Mouse (Mus musculus) c-Kit-positive CD71-negative TER-119-negative erythroid progenitor cells, embryonic 14.5 days (primary cell): ENCODE results near the gene Mybphl.

ENCODE experiments used
- DNase-seq: peaks from one replicate; pipeline ENCODE4 v3.0.0-alpha.2; 2013; ENCODE audit warnings: low read depth

Mybphl gene

DNA sequence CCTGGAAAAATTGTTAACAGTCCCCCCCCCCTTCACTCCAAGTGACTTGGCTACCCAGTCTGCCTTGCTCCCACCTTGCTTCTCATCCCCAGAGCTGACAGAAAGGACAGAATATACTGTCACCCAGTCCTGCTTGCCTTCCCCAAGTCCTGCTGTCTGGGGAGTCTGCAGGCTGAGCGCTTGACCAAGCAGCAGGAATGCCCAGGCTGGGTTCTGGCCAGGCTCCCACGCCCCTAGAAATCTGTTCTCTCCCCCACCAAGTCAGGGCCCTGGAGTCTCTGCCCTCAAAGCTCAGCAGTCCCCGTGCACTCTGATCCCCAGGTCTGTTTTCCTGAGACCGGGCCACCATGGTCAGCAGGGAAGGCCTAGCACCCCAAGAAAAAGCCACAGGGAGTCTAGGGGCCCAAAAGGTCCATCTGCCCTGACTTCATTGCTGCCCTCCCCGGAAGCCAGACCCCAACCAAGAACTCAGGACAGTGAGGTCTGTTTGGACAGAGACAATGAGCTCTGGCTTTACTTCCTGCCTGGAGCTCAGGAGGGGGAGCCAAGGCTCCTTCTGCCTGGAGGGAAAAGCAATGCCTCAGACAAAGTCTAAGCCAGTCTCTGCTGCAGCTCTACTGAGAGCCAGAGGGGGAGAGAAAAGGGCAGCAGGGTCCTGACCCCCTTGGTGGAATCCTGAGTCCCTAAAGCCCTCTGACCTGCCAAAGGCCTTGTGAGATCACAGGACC, 46.5 kb downstream of the Mybphl start:
- no peak for DNase-seq

DNA sequence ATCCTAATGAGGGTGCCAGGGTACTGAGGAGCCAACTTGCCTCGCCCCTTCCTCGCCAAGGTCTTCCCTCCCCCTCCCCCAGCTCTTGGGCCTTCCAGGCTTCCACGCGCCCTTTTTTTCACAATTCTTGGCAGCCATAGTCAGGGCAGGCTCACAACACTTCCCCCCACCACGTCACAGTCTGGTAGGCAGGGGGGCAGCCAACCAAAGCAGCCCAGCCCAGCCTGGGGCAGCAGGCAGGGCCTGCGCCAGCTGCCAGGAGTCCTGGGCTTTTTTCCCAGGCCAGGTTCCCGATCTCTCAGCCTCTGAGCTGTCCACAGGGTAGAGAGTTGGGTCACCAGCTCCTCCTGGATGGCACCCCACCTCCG, 47.0 kb downstream of the Mybphl start:
- no peak for DNase-seq

DNA sequence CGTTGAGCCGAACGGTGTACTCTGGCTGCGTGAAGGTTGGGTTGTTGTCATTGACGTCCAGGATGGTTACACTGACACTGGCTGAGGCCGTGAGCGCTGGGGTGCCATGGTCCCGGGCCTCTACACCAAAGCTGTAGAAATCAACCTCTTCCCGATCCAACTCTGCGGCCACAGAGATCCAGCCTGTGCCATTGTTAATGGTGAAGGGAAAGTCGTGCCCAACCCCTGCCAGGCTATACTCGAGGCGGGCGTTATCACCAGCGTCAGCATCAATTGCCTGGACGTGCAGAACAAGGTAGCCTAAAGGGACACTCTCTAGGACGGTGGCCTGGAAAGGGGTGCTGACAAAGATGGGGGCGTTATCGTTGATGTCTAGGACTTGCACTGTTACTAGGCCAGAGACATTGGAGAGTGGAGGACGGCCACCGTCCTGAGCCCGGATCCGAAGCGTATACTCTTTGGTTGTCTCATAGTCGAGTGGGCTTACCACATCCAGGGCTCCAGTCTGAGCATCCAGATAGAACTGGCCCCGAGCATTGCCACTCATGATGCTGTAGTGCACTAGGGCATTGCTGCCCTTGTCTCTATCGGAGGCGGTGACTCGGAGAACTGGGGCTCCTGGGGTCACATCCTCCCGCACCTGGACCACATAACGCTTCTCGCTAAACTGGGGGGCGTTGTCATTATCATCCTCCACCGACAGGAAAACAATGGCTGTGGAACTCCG, 49.1 kb downstream of the Mybphl start:
- no peak for DNase-seq

DNA sequence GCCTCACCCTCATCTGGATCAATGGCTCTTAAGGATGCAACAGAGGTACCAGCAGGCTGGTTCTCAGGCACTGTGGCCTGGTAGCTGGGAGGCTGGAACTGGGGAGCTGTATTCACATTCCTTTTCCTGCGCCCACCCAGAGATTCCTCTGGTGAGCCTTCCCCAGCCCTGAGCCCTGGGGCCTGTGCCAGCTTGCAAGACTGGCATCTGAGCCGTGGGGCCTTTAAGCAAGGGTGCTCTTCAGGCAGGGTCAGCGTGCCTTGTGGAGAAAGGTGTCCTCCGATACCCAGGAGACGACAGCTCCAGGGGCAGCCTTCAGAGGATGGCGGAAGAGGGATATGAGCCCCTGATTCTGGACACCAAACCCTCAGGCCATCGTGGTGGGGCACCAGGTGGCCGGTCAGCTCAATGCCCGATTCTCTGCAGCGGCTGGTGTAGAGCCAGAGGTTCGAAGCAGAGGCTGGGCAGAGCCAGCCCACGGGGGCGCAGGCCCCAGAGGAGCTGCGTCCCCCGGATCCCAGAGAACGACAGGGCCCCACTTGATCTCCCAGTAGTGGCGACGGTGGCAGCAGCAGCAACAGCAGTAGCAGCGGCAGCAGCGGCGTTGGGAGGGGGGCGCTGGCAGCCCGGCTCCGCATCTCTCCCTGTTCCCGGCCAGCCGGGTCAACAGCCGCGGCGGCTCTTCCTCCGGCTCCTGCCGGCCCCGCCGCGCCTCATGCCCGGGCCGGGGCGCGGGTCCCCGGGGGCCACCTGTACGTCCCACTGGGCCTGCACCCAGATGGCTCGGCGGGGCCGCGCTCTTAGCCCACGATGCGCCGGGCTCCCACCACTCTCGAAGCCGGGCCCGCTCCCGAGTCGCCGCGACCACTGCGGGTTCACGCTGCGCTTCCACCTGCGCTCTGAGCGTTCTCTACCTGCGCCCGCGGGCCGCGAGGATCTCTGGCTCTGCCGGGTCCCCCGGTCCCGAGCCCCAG, 50.4 kb downstream of the Mybphl start, which contains the start of gene Celsr2:
Celsr2 (minus strand) TSS at position 696 of the 974 bp plus-strand sequence.
- DNase-seq, result no peak

DNA sequence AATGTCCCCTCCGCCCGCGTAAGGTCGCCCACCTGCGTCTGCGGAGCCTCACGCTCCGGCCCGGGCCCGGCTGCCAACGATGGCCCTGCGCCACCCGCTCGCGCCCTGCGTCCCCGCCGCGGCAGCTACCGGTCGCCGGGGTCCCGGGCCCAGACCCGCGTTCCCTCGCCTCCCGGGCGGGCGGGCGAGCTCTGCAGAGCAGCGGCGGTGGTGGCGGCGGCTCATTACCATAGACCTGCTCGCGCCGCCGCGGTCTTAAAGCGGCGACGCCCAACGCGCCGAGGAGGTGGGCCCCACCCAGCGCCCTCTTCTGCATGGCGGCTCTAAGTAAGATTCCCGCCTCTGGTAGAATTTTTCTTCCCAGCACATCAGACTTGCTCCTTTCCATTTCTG, 51.1 kb downstream of the Mybphl start:
- DNase-seq, result peak; percentile 34

DNA sequence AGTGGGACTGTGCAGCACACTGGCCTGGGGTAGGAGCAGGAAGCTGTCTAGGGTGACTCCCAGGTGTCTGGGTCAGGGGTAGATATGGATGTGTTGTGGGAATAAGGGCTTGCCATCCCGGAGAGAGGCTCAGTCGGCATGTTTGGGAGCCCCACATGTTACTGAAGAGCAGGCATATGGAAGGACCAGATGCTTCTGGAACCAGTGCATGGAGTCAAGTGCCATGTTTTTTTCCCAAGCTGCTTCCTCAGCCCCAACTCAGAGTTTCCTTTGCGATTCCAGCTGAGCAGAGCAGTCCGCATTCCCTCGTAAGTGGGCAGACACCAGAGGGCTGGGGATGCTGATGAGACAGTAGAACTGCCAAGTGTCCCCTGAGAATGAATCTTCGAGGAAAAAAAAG, 58.3 kb downstream of the Mybphl start:
- no peak for DNase-seq

DNA sequence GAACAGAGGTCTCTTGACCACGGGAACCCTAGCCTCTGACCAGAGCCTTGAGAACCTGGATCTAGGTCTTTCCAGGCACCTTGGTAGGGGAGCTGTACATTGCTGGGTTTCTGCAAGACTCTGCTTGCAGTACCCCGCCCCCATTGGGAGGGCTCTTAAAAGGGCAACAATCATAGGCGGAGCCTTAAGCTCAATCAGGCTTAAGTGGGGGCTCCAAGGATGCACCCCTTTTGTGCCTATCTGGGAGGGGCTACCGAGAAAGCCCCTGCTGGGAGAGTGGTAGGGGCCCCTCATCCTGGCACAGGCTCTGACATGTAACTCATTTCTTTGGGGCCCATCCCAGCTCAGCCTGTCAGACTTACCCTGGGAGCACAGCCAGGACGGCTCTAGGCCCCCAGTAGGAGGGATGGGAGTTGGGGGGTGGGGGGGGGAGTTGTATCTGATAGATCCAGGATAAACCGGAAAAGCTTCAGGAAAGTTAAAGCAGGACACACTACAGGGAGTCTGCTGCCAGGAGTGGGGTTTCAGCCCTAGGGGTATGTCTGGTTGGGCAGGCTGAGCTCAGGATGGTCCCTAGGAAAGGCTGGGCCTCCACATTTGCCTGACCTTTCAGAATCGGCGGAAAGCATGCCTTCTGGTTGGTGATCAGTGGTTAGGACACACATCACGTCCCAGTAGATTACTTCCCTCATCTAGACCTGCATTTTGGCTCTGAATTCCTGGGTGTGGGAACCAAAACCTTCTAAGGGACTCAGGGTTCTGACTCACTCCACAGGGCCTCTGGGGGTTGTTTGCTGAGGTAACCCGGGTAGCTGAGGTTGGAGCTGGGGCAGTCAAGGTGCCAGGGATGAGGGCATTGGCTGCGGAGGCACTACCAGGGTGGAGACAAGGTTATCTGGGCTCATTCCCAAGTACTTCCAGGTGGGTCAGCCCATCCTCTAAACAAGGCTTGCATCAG, 59.4 kb downstream of the Mybphl start:
- no peak for DNase-seq

DNA sequence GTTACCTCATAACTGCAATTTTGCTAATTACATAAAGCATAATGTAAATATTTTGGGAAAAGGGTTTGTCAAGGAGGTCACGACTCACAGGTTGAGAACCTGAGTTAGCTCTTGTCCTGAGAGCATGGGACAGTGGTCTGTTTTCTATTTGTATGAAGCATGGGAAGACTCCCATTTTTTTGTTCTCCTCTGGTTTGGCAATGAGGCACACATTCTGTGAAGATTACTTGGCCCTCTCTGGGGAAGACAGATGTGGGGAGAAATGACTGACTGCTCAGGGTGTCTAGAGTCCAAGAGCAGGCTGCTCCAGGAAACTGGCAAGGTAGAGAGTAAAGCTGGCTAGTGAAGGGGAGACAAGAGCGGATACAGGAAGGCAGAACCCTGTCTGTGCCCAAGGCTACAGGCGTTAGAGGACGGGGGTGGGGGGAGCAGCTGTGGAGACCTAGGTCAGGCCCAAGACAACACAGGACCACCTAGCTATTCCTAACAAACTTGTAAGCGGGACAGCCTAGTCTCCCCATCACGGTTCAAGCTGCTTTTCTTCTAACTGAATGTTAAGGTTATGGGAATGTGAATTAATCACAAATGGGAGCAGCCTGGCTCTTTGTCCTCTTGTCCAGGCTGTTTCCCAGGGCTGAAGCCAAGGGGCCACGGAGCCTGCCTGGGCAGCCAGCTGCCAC, 60.4 kb downstream of the Mybphl start:
- DNase-seq, result no peak

DNA sequence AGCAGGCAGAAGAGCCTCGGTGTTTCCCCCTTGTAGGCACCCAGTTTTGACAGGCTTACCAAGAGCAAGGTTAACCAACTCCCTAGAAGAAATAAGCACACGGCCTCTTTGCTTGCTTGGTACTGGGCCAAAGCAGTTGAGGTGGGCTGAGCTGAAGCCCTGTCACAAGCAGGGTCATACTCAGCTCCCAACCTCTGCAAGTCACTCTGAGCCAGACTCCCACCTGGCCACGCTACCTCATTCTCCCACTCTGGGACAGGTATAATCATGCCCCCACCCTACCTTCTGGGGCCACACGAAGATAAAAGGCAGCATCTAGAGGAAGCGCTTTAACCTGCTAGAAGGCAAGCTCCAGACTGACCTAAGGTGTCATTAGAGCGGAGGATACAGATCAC, 60.9 kb downstream of the Mybphl start:
- no peak for DNase-seq
